Mouse (Mus musculus) small intestine, adult 2 months (tissue): ENCODE results near the gene Dppa4.

Experiments used
- CTCF ChIP-seq: fragments of 200-500 bp; IDR thresholded peaks from 2 replicates; pipeline ENCODE4 v1.5.1; 2012; ENCODE audit warnings: low read depth, mild to moderate bottlenecking, control low read depth, inconsistent platforms, low read length, moderate library complexity, mixed read lengths; ENCODE audit not compliant: insufficient replicate concordance, insufficient read length; ENCODE audit errors: extremely low read depth
- POLR2A ChIP-seq: fragments of 200-500 bp; IDR thresholded peaks from 2 replicates; pipeline ENCODE4 v1.6.1; 2012; ENCODE audit warnings: low read depth, mild to moderate bottlenecking, control low read depth, inconsistent platforms, low read length, moderate library complexity

GRCm38 (mm10) chr16:48259519-48259918, 24.0 kb upstream of the Dppa4 start:
- TF ChIP-seq POLR2A (no peak), CTCF (no peak)
